Mouse (Mus musculus) cerebellum, adult 11-12 months (tissue): Measurements from ENCODE around the gene Igfbp5.
A peak's percentile ranks its signal among the peaks of the same experiment; 100 is the strongest.

Experiments used
- DNase-seq: peaks from one replicate; pipeline ENCODE4 v3.0.0; 2022

The Igfbp5 gene

GRCm38 (mm10) chr1:72839791-72840190, 34.9 kb downstream of the Igfbp5 start:
- no peak for DNase-seq

DNA sequence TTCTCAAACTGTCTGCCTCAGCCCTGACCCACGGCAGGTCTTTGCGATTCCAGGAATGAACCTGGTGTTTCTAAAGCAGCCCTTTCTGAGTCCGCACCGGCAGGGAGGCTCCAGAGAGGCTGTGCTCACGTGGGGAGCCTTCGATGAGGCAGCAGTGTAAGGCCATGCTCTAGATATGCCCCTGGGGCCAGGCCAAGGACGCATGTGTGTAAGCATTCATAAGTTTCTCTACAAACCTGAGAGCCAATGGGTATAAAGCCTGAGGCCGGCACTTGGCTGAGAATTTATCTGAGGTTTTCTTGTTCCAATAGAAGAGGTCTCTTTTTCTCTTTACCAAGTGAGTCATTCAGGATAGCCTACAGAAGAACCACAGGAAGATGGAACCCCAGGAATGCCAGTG, 35.3 kb downstream of the Igfbp5 start:
- no peak for DNase-seq

GRCm38 (mm10) chr1:72833563-72833962, 41.1 kb downstream of the Igfbp5 start:
- DNase-seq, result no peak

- no peak for DNase-seq
These were observed 42.0 kb downstream of the Igfbp5 start for GRCm38 (mm10) chr1:72832715-72833153.

DNA sequence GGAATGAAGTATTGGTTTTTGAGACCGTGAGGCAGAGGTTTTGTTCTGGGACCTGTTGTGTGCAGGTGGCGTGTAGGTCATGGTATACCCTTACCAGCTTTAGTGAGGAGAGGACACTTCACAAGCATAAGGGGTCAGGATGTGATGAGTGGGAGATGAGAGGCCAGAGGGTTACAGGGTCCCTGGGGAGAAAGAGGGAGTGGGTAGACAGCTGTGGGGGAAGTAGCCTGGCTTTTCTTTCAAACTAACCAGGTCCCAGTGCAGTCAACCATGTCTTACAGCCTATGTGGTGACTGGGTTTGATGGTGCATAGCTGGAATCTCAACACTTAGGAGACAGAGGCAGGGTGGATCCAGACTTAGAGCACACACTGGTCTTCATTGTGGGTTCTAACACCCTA, 44.2 kb downstream of the Igfbp5 start:
- no peak for DNase-seq

GRCm38 (mm10) chr1:72828843-72829242, 45.8 kb downstream of the Igfbp5 start:
- DNase-seq, result no peak

DNA sequence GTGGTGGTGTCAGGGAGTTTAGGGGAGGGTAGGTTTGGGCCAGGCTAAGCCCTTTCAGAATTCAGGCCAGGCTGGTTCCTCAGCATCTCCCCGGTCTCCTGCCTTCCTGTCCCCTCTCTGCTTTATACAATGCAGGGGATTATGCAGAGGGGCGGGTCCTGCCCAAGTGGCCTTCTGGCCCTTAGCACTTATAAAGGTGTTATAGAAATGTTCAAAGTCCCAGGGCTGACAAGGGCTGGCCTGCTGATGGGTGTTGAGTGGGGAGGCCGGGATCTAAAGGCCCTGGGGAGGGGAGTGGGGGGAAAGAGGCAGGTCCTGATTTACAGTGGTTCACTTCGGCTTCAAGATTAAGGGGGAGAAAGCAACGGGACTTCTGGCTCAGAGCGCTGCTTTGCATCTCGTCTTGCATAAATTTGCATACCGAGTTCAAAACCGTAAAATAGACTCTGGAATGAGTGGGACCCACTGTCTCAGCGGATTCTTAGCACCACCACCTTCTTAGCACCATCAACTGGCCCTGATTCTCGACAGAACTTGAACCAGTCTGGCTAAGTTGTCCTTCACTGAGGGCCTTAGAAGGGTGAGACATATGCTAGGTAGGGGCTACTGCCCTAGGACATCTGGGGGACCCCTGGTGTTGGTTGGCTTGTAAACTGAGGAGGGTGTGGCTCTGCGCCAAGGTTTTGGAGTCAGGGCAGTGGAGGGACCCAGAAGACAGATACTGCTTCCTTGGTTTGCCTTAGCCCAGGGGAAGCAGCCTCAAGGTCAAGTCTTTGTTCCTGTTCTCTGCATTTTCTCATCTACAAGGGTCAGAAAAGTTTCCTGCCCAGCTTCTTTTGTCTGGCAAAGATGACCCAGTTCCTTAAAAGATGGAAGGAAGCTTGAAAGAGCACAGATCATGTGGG, 47.0 kb downstream of the Igfbp5 start:
- no peak for DNase-seq

GRCm38 (mm10) chr1:72826931-72827330, 47.8 kb downstream of the Igfbp5 start:
- no peak for DNase-seq

- no peak for DNase-seq
These were observed 48.2 kb downstream of the Igfbp5 start for GRCm38 (mm10) chr1:72826446-72826845.

GRCm38 (mm10) chr1:72825921-72826320, 48.8 kb downstream of the Igfbp5 start:
- no peak for DNase-seq

GRCm38 (mm10) chr1:72825286-72825685, 49.4 kb downstream of the Igfbp5 start:
- DNase-seq, result no peak

DNA sequence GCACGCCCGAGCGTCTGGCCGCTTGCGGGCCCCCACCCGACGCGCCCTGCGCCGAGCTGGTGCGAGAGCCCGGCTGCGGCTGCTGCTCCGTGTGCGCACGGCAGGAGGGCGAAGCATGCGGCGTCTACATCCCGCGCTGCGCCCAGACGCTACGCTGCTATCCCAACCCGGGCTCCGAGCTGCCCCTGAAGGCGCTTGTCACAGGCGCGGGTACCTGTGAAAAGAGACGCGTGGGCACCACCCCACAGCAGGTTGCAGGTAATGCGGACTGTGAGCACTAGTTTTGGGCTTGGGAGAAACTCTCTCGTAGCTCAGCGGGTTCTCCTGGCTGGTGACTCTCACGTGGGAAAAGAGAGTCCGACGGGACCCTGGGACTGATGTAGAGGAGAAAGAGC, 50.0 kb downstream of the Igfbp5 start:
- no peak for DNase-seq

- peak; percentile 9 for DNase-seq
These were observed 50.7 kb downstream of the Igfbp5 start, which contains the start of gene Igfbp2 for GRCm38 (mm10) chr1:72823751-72824706. Gene Igfbp2, plus strand, starts transcription at chr1:72824503.

DNA sequence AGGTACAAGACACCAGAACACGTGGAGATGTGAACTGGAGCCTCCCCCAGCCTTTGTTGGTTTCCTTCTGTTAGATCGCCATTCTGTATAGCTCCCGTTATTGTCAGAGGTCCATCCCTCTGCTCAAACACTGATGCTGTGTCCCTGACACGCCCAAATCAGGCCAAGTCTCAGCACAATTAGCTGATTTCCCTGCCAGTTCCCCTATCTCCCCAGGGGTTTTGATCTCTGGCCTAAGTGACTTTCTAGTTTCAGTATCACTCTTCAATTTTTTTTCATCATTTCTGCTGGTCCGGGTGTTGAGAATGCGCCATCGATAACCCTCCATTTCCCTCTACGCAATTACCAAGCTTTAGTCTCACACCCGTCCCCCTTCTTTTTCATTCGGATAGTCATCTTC, 51.8 kb downstream of the Igfbp5 start:
- no peak for DNase-seq

GRCm38 (mm10) chr1:72819995-72820394, 54.7 kb downstream of the Igfbp5 start:
- no peak for DNase-seq

DNA sequence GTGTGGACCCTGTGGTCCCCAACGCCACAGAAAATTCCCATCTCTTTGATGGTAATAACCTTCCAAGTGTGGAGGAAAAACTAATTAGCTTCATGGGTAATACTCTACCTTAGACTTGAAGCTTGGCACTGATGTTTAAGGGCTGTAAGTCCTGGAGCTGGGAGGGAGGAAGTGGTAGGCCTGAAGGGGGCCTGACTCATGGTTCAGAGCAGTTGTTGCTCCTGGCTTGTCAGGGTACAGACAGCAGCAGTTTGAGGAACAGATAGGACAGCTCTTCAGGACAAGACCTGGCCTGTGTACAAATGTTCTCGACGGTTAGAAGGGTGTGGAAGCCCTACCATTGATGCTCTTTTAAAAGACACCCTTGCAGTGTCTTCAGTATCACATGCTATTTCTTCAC, 59.1 kb downstream of the Igfbp5 start:
- DNase-seq, result no peak

DNA sequence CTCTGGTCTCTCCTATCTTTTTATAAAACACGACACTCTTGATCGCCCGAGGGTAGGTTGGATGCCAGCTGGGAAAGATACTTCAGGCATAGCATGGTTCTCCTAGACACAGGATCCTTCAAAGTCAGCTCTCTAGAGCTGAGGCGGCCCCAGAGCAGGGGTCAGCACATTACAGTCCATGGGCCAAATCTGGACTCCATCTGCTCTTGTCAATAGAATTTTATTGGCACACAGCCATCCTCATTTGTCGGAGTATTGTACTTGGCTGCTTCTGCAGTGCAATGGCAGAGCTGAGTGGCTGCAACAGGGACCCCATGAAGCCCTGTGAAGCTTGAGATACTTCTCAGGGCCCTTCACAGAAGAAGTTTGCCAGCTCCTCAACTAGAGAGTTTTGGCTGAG, 59.5 kb downstream of the Igfbp5 start:
- no peak for DNase-seq

DNA sequence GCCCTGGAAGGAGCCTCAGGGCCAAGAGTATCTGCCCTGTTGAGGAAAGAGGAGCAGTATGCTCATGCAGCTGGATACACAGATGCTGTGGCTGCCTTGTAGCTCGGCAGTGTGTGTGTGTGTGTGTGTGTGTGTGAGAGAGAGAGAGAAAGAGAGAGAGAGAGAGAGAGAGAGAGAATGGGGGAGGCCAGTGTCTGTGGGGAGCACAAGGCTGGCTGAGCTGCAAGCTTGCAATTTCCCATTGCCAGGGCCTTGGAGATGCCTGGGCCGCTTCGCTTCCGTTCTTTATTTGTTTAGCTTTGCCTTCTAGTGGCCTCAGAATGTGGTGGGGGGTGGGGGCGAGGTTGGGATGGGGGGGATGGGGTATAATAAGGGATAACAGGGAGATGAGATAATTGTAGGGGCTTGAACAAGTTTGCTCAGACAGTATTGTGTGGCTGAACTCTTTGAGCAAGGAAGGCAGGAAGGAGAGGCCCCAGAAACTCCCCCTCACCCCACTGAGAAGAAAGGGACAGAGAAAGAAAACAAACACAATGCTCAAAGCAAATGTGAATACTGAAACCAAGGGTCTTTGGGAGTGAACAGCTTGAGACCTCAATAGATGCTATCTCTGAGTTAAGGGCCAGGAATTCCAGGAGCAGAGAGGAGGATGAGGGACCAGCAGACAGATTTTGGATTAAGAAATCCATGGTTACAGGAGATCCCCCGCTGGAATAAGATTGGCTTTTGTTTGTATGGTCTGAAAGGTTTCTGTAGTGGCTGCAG, 60.9 kb downstream of the Igfbp5 start:
- no peak for DNase-seq

DNA sequence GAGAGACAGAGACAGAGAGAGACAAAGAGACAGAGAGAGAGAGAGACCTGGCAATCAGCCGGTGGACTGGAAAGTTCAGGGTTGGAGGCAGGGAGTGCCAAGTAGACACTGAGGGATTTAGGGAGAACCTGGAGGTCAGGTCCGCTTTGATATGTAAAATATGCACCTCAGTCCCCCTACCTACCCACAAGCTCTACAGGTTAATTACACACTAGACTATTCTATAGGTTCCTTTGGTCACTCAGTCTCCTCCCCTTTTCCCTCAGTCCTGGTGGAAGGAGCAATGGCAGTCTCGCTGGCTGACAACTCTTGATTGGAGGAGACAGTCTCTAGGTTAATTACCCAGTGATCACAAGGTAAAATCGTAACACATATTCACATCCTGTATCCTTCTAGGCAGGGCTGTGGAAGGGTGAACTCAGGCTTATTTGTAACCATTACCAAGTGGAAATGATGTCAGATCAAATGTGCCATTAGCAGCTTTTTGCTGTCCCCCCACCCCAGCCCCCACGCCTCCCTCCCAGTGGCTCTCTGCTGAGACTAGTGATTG, 61.5 kb downstream of the Igfbp5 start:
- no peak for DNase-seq

- no peak for DNase-seq
These were observed 63.6 kb downstream of the Igfbp5 start for GRCm38 (mm10) chr1:72811061-72811460.

GRCm38 (mm10) chr1:72809951-72810675, 64.6 kb downstream of the Igfbp5 start:
- no peak for DNase-seq

- no peak for DNase-seq
These were observed 65.4 kb downstream of the Igfbp5 start for GRCm38 (mm10) chr1:72809304-72809703.
